Mouse (Mus musculus): Measurements from ENCODE around the gene Egf. TPM values are rescaled to one million over a fixed set of nuclear protein-coding genes. Genes with fewer than 3 reads are reported as not detected.

Egf gene
- total RNA-seq, 1 experiment = 2.2 TPM

DNA sequence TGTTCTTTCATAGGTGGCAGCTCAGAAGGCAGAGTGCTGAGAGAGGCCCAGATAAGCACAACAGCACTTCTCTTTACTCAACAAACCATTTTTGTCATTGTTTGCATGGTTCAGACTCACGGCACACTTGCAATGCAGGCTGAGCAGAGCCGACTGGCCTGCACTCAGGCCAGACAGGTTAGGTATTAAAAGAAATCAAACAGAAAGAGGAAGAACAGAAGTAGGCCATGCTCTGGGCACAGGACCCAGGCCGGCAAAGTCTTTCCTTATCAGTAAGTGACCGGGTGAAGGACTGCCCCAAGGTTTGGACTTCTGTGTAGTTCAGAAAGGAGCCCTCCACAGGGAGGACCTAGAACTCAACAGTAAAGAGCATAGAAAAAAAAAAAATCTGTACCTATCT lies 73.3 kb downstream of the Egf start:
- in situ Hi-C loops (cut with MboI; ENCODE audit: low sequenced_read_pairs in 2 of 2, unreplicated experiment in 2 of 2) = loop anchor here in 1 of 2 experiments (10.0 kb wide), 1 partner anchor 377 kb away; no protein-coding TSS in a partner anchor
- H3K27ac ChIP-seq (ENCODE audit: insufficient read depth, low read depth, low read length, poor library complexity, severe bottlenecking) = no peak overlapping the region
- no peaks in the 10 kb centered on the region for H3K36me3 ChIP-seq (ENCODE audit: control insufficient read depth, insufficient read depth, low read length, poor library complexity, severe bottlenecking)
- H3K4me1 ChIP-seq (ENCODE audit: control insufficient read depth in 2 of 2, insufficient read depth in 2 of 2, low read length in 2 of 2, poor library complexity in 1 of 2) = peaks cover 0 to 4% of the 10 kb centered on the region in 2 experiments; a peak in 1 of 4 replicates
- H3K4me3 ChIP-seq (ENCODE audit: insufficient read depth in 1 of 2, low read depth in 1 of 2, low read length in 2 of 2, poor library complexity in 1 of 2, severe bottlenecking in 1 of 2) = no peak overlapping the region
- no peaks in the 10 kb centered on the region for H3K9me3 ChIP-seq (ENCODE audit: control insufficient read depth, insufficient read depth, low read depth, low read length)
- TF ChIP-seq CHD2 (IDR thresholded peaks at IDR 0.05; ENCODE audit: low read depth, low read length) = no peak
- TF ChIP-seq ZC3H11A (IDR thresholded peaks at IDR 0.05; ENCODE audit: borderline replicate concordance, low read depth, low read length) = no peak
- no peak for TF ChIP-seq HCFC1 (IDR thresholded peaks at IDR 0.05; ENCODE audit: borderline replicate concordance, insufficient read depth, low read length)
- TF ChIP-seq MAFK (IDR thresholded peaks at IDR 0.05; ENCODE audit: insufficient read depth, low read depth, low read length) = no peak
- TF ChIP-seq ZNF384 (IDR thresholded peaks at IDR 0.05; ENCODE audit: low read depth, low read length) = no peak
- DNase-seq (ENCODE audit: low read depth, low spot score) = no peak
- H3K9ac ChIP-seq (ENCODE audit: insufficient read depth, low read depth, low read length, poor library complexity, severe bottlenecking) = no peak overlapping the region

DNA sequence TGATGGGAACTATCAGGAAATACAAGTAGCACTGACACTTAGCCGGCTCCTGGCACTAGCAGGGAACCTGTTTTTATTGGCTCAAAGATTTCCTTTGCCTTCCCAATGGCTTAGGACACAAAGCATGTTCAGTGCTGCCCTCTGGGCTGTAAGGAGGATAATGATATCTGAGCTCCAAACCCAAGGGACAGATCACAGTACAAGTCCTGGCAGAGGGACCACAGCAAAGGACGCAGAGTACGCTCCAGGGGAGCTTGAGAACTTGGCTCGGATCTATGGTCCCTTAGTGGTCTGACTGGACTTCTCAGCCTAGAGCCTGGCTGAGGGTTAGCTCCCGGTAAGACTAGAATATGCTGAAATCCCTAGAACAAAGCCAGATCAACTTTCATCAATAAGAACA lies 74.9 kb downstream of the Egf start:
- Histone ChIP-seq H3K27ac (ENCODE audit: insufficient read depth, low read depth, low read length, poor library complexity, severe bottlenecking) (no peak overlapping the region), H3K4me3 (ENCODE audit: insufficient read depth in 1 of 2, low read depth in 1 of 2, low read length in 2 of 2, poor library complexity in 1 of 2, severe bottlenecking in 1 of 2) (no peak overlapping the region), H3K36me3 (ENCODE audit: control insufficient read depth, insufficient read depth, low read length, poor library complexity, severe bottlenecking) (no peaks in the 10 kb centered on the region), H3K4me1 (ENCODE audit: control insufficient read depth in 2 of 2, insufficient read depth in 2 of 2, low read length in 2 of 2, poor library complexity in 1 of 2) (no peaks in the 10 kb centered on the region), H3K9me3 (ENCODE audit: control insufficient read depth, insufficient read depth, low read depth, low read length) (no peaks in the 10 kb centered on the region), H3K9ac (ENCODE audit: insufficient read depth, low read depth, low read length, poor library complexity, severe bottlenecking) (no peak overlapping the region)
- DNase-seq (ENCODE audit: low read depth, low spot score) = no peak
- TF ChIP-seq CHD2 (IDR thresholded peaks at IDR 0.05; ENCODE audit: low read depth, low read length) = no peak
- TF ChIP-seq HCFC1 (IDR thresholded peaks at IDR 0.05; ENCODE audit: borderline replicate concordance, insufficient read depth, low read length) = no peak
- TF ChIP-seq ZNF384 (IDR thresholded peaks at IDR 0.05; ENCODE audit: low read depth, low read length) = no peak
- no peak for TF ChIP-seq MAFK (IDR thresholded peaks at IDR 0.05; ENCODE audit: insufficient read depth, low read depth, low read length)
- TF ChIP-seq ZC3H11A (IDR thresholded peaks at IDR 0.05; ENCODE audit: borderline replicate concordance, low read depth, low read length) = no peak
- in situ Hi-C loops (cut with MboI; ENCODE audit: low sequenced_read_pairs in 2 of 2, unreplicated experiment in 2 of 2) = loop anchor here in 1 of 2 experiments (10.0 kb wide), 1 partner anchor 375 kb away; no protein-coding TSS in a partner anchor

DNA sequence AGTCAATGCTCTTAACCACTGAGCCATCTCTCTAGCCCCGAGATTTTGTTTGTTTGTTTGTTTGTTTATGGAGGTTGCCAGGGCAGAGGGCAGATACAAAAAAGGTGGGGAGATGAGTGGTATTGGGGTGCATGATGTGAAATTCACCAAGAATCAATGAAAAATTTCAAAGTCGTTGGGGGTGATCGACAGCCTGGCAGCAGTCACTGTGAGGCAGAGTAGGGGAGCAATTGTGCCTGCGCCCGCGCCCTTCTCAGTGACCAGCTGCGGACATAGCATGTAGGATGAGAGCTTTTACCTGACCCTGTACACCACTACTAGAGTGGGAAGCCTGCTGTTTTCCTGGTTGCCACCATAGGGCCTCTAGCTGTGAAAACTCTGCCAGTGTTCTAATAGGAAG lies 79.2 kb downstream of the Egf start:
- H3K4me1 ChIP-seq (ENCODE audit: control insufficient read depth in 2 of 2, insufficient read depth in 2 of 2, low read length in 2 of 2, poor library complexity in 1 of 2) = peaks cover 0 to 3% of the 10 kb centered on the region in 2 experiments; a peak in 1 of 4 replicates
- no peak for DNase-seq (ENCODE audit: low read depth, low spot score)
- H3K4me3 ChIP-seq (ENCODE audit: insufficient read depth in 1 of 2, low read depth in 1 of 2, low read length in 2 of 2, poor library complexity in 1 of 2, severe bottlenecking in 1 of 2) = no peak overlapping the region
- no peak overlapping the region for H3K27ac ChIP-seq (ENCODE audit: insufficient read depth, low read depth, low read length, poor library complexity, severe bottlenecking)
- no peaks in the 10 kb centered on the region for H3K36me3 ChIP-seq (ENCODE audit: control insufficient read depth, insufficient read depth, low read length, poor library complexity, severe bottlenecking)
- H3K9ac ChIP-seq (ENCODE audit: insufficient read depth, low read depth, low read length, poor library complexity, severe bottlenecking) = no peak overlapping the region
- TF ChIP-seq HCFC1 (IDR thresholded peaks at IDR 0.05; ENCODE audit: borderline replicate concordance, insufficient read depth, low read length) = no peak
- no peak for TF ChIP-seq CHD2 (IDR thresholded peaks at IDR 0.05; ENCODE audit: low read depth, low read length)
- no peak for TF ChIP-seq ZNF384 (IDR thresholded peaks at IDR 0.05; ENCODE audit: low read depth, low read length)
- no peak for TF ChIP-seq ZC3H11A (IDR thresholded peaks at IDR 0.05; ENCODE audit: borderline replicate concordance, low read depth, low read length)
- no peak for TF ChIP-seq MAFK (IDR thresholded peaks at IDR 0.05; ENCODE audit: insufficient read depth, low read depth, low read length)
- in situ Hi-C loops (cut with MboI; ENCODE audit: low sequenced_read_pairs in 2 of 2, unreplicated experiment in 2 of 2) = no loop called here
- H3K9me3 ChIP-seq (ENCODE audit: control insufficient read depth, insufficient read depth, low read depth, low read length) = no peaks in the 10 kb centered on the region

DNA sequence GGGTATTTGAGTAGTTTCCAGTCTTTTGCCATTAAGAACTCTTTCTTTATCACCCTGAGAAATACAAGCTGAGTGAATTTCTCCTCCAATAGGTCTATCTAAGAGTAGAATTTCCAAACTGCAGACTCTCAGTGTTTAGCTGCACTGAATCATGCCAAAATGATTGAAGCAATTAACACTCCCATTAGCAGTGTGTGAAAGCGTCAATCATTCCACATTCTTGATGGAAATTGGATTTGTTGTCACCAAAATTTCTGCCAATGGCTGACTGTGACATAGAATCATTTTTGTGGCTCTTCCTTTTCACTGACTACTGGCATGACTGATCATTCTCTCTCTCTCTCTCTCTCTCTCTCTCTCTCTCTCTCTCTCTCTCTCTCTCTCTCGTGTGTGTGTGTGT lies 91.2 kb downstream of the Egf start:
- Histone ChIP-seq H3K4me3 (ENCODE audit: insufficient read depth in 1 of 2, low read depth in 1 of 2, low read length in 2 of 2, poor library complexity in 1 of 2, severe bottlenecking in 1 of 2) (no peak overlapping the region), H3K9me3 (ENCODE audit: control insufficient read depth, insufficient read depth, low read depth, low read length) (peaks cover 2% of the 10 kb centered on the region; the same call in 1 of the 2 replicates), H3K27ac (ENCODE audit: insufficient read depth, low read depth, low read length, poor library complexity, severe bottlenecking) (no peak overlapping the region), H3K9ac (ENCODE audit: insufficient read depth, low read depth, low read length, poor library complexity, severe bottlenecking) (no peak overlapping the region), H3K4me1 (ENCODE audit: control insufficient read depth in 2 of 2, insufficient read depth in 2 of 2, low read length in 2 of 2, poor library complexity in 1 of 2) (no peaks in the 10 kb centered on the region), H3K36me3 (ENCODE audit: control insufficient read depth, insufficient read depth, low read length, poor library complexity, severe bottlenecking) (no peaks in the 10 kb centered on the region)
- no peak for TF ChIP-seq HCFC1 (IDR thresholded peaks at IDR 0.05; ENCODE audit: borderline replicate concordance, insufficient read depth, low read length)
- no peak for TF ChIP-seq ZC3H11A (IDR thresholded peaks at IDR 0.05; ENCODE audit: borderline replicate concordance, low read depth, low read length)
- TF ChIP-seq CHD2 (IDR thresholded peaks at IDR 0.05; ENCODE audit: low read depth, low read length) = no peak
- TF ChIP-seq MAFK (IDR thresholded peaks at IDR 0.05; ENCODE audit: insufficient read depth, low read depth, low read length) = no peak
- no peak for TF ChIP-seq ZNF384 (IDR thresholded peaks at IDR 0.05; ENCODE audit: low read depth, low read length)
- in situ Hi-C loops (cut with MboI; ENCODE audit: low sequenced_read_pairs in 2 of 2, unreplicated experiment in 2 of 2) = no loop called here
- DNase-seq (ENCODE audit: low read depth, low spot score) = no peak

All from ES-E14 (cell line).